Mouse (Mus musculus) forebrain, embryonic 11.5 days (tissue): Measurements from ENCODE around the gene Blzf1. TPM values are rescaled to one million over a fixed set of nuclear protein-coding genes. Genes with fewer than 3 reads are reported as not detected.

Experiments used
- ATAC-seq: fragments of 200-750 bp; cut with Nextera tagmentation; replicated peaks from 2 replicates; pipeline ENCODE4 v1.8.0; 2017; ENCODE audit warnings: moderate TSS enrichment; ENCODE audit not compliant: low FRiP score
- DNase-seq: peaks from one replicate; pipeline ENCODE4 v3.0.0-alpha.2; 2017; ENCODE audit warnings: low spot score
- H3K27ac ChIP-seq: fragments of 300-500 bp; sonication (generic); 2 replicates; pipeline ENCODE4 v1.5.1; 2014; ENCODE audit warnings: low read depth, low read length
- H3K27me3 ChIP-seq: fragments of 300-500 bp; sonication (generic); 2 replicates; pipeline ENCODE4 v1.6.1; 2014; ENCODE audit warnings: mild to moderate bottlenecking, low read length, mixed read lengths; ENCODE audit not compliant: control insufficient read depth, insufficient read depth
- H3K36me3 ChIP-seq: fragments of 300-500 bp; sonication (generic); 2 replicates; pipeline ENCODE4 v1.6.1; 2014; ENCODE audit warnings: mild to moderate bottlenecking, low read length, moderate library complexity, mixed read lengths; ENCODE audit not compliant: control insufficient read depth, insufficient read depth
- H3K4me1 ChIP-seq: fragments of 300-500 bp; sonication (generic); replicated peaks from 2 replicates; pipeline ENCODE4 v1.6.1; 2014; ENCODE audit warnings: low read length, mixed read lengths; ENCODE audit not compliant: control insufficient read depth, insufficient read depth
- H3K4me2 ChIP-seq: fragments of 300-500 bp; sonication (generic); 2 replicates; pipeline ENCODE4 v1.6.1; 2014; ENCODE audit warnings: low read depth, mild to moderate bottlenecking, low read length, moderate library complexity, mixed read lengths; ENCODE audit not compliant: severe bottlenecking
- H3K4me3 ChIP-seq: fragments of 300-500 bp; sonication (generic); 2 replicates; pipeline ENCODE4 v1.5.1; 2014; ENCODE audit warnings: low read depth, low read length
- H3K9ac ChIP-seq: fragments of 300-500 bp; sonication (generic); 2 replicates; pipeline ENCODE4 v1.6.1; 2014; ENCODE audit warnings: low read length
- H3K9me3 ChIP-seq: fragments of 300-500 bp; sonication (generic); 2 replicates; pipeline ENCODE4 v1.6.1; 2016; ENCODE audit warnings: low read length, mixed read lengths; ENCODE audit not compliant: control insufficient read depth
- WGBS: fragments of 180-500 bp; shearing (Covaris S2); extraction: QIAGEN DNeasy Blood & Tissue Kit; methylation state at CpG from one replicate; pipeline ENCODE4 v1.1.7; 2014; 5-methylcytosine and 5-hydroxymethylcytosine counted together
- polyA plus RNA-seq: library from polyadenylated mRNA; unstranded; fragments of >200 nt; fragmentation: Nextera tagmentation; extraction: Ambion mirVana; gene quantifications from 2 replicates; pipeline ENCODE4 v1.2.1, GENCODE M21; 2014

Blzf1 gene
- polyA plus RNA-seq, 1 experiment from 2014 or later, result 26.9 TPM

GRCm38 (mm10) chr1:164252551-164252950 is 54.7 kb downstream of the Blzf1 start:
- Histone ChIP-seq H3K4me3 (no peak overlapping the region), H3K4me2 (no peak overlapping the region)

GRCm38 (mm10) chr1:164251438-164251837 is 55.9 kb downstream of the Blzf1 start:
- Histone ChIP-seq H3K4me2 (no peak overlapping the region), H3K27me3 (no peaks in the 10 kb centered on the region), H3K36me3 (no peaks in the 10 kb centered on the region), H3K9me3 (no peaks in the 10 kb centered on the region), H3K4me1 (peaks cover 7% of the 10 kb centered on the region; the same call in 1 of the 2 replicates), H3K4me3 (no peak overlapping the region), H3K9ac (no peak overlapping the region), H3K27ac (no peak overlapping the region)
- ATAC-seq, result no peak
- WGBS, result 86% methylated on average over 1 of the region's 1 CpGs
- no peak for DNase-seq

More at GRCm38 (mm10) chr1:164252551-164252950, 54.7 kb downstream of the Blzf1 start:
- H3K4me1 ChIP-seq, result peaks cover 7% of the 10 kb centered on the region; the same call in 1 of the 2 replicates
- H3K27ac ChIP-seq, result no peak overlapping the region
- DNase-seq (no peak), ATAC-seq (no peak)
- 85% methylated on average over 5 of the region's 5 CpGs for WGBS
- H3K9me3 ChIP-seq, result no peaks in the 10 kb centered on the region
- no peaks in the 10 kb centered on the region for H3K36me3 ChIP-seq
- no peak overlapping the region for H3K9ac ChIP-seq
- H3K27me3 ChIP-seq, result no peaks in the 10 kb centered on the region

- Histone ChIP-seq H3K27ac (no peak overlapping the region), H3K9me3 (no peaks in the 10 kb centered on the region), H3K4me3 (peak overlapping the region; percentile 65; the same call in 1 of the 2 replicates), H3K9ac (peak overlapping the region; percentile 12; the same call in 1 of the 2 replicates), H3K4me2 (no peak overlapping the region; the same call in 1 of the 2 replicates), H3K4me1 (peaks cover 7% of the 10 kb centered on the region; the same call in 1 of the 2 replicates), H3K27me3 (no peaks in the 10 kb centered on the region), H3K36me3 (no peaks in the 10 kb centered on the region)
- DNase-seq, result no peak
- ATAC-seq, result no peak
- WGBS, result 70% methylated on average over 8 of the region's 8 CpGs
Measured at GRCm38 (mm10) chr1:164250391-164251150, 56.7 kb downstream of the Blzf1 start.

GRCm38 (mm10) chr1:164249332-164249711 is 58.0 kb downstream of the Blzf1 start:
- H3K27ac ChIP-seq, result no peak overlapping the region
- H3K4me1 ChIP-seq, result peaks cover 7% of the 10 kb centered on the region; the same call in 1 of the 2 replicates
- no peak; the same call in none of the 2 replicates for ATAC-seq
- H3K4me2 ChIP-seq, result peak overlapping the region; percentile 82
- peak overlapping the region; percentile 70 for H3K9ac ChIP-seq
- H3K36me3 ChIP-seq, result no peaks in the 10 kb centered on the region
- WGBS, result under 1% methylated on average over 33 of the region's 33 CpGs
- H3K9me3 ChIP-seq, result no peaks in the 10 kb centered on the region
- no peaks in the 10 kb centered on the region for H3K27me3 ChIP-seq
- DNase-seq, result no peak
- H3K4me3 ChIP-seq, result peak overlapping the region; percentile 65

GRCm38 (mm10) chr1:164248465-164249331 is 58.6 kb downstream of the Blzf1 start, which contains the start of gene Slc19a2:
Gene Slc19a2, plus strand, starts transcription at chr1:164249046.
- ATAC-seq, result peak; percentile 97
- WGBS, result under 1% methylated on average over 53 of the region's 79 CpGs

GRCm38 (mm10) chr1:164247971-164248370 is 59.3 kb downstream of the Blzf1 start:
- Histone ChIP-seq H3K4me1 (peaks cover 7% of the 10 kb centered on the region; the same call in 1 of the 2 replicates), H3K9me3 (no peaks in the 10 kb centered on the region), H3K27ac (no peak overlapping the region; the same call in 1 of the 2 replicates), H3K4me2 (peak overlapping the region; percentile 54), H3K4me3 (peak overlapping the region; percentile 65), H3K27me3 (no peaks in the 10 kb centered on the region), H3K36me3 (no peaks in the 10 kb centered on the region), H3K9ac (peak overlapping the region; percentile 72)
- no peak for ATAC-seq
- DNase-seq, result no peak
- 8% methylated on average over 10 of the region's 10 CpGs for WGBS

More at GRCm38 (mm10) chr1:164248465-164249331, 58.6 kb downstream of the Blzf1 start, which contains the start of gene Slc19a2:
- Histone ChIP-seq H3K36me3 (no peaks in the 10 kb centered on the region), H3K4me1 (peaks cover 7% of the 10 kb centered on the region; the same call in 1 of the 2 replicates), H3K9me3 (no peaks in the 10 kb centered on the region), H3K27me3 (no peaks in the 10 kb centered on the region), H3K4me2 (peak within 1 kb of the TSS; percentile 82), H3K9ac (peak within 1 kb of the TSS; percentile 72), H3K4me3 (peak within 1 kb of the TSS; percentile 65), H3K27ac (peak within 1 kb of the TSS; percentile 27; the same call in 1 of the 2 replicates)
- peak; percentile 100 for DNase-seq

- Histone ChIP-seq H3K27ac (no peak overlapping the region), H3K4me3 (no peak overlapping the region), H3K4me1 (peaks cover 7% of the 10 kb centered on the region; the same call in 1 of the 2 replicates), H3K27me3 (no peaks in the 10 kb centered on the region), H3K9me3 (no peaks in the 10 kb centered on the region), H3K9ac (peak overlapping the region; percentile 48), H3K4me2 (peak overlapping the region; percentile 54; the same call in 1 of the 2 replicates), H3K36me3 (no peaks in the 10 kb centered on the region)
- ATAC-seq (no peak), DNase-seq (no peak)
- WGBS, result 29% methylated on average over 8 of the region's 8 CpGs
Measured at GRCm38 (mm10) chr1:164247442-164247841, 59.8 kb downstream of the Blzf1 start.

- H3K9me3 ChIP-seq, result no peaks in the 10 kb centered on the region
- DNase-seq (no peak), ATAC-seq (no peak)
- 76% methylated on average over 8 of the region's 8 CpGs for WGBS
- H3K27me3 ChIP-seq, result no peaks in the 10 kb centered on the region
- peaks cover 1% of the 10 kb centered on the region; the same call in 1 of the 2 replicates for H3K4me1 ChIP-seq
- H3K4me3 ChIP-seq, result no peak overlapping the region
- no peak overlapping the region for H3K9ac ChIP-seq
- H3K27ac ChIP-seq, result no peak overlapping the region
- H3K36me3 ChIP-seq, result no peaks in the 10 kb centered on the region
- H3K4me2 ChIP-seq, result no peak overlapping the region
Measured at GRCm38 (mm10) chr1:164242809-164243208, 64.5 kb downstream of the Blzf1 start.
